Mouse (Mus musculus): ENCODE data around the gene Rab19.
"Not testable (repeated sequence)": the region's sequence is repeated elsewhere in the genome, so short reads cannot be mapped to it uniquely, and the experiment has no call there.

Gene Rab19

GRCm38 (mm10) chr6:39379224-39379623, 1.8 kb upstream of the Rab19 start:
- CTCF ChIA-PET = no interaction called here

GRCm38 (mm10) chr6:39379749-39380148, 1.2 kb upstream of the Rab19 start:
- CTCF ChIA-PET = no interaction called here

- CTCF ChIA-PET = no interaction called here
Measured at GRCm38 (mm10) chr6:39380276-39380675, 699 bp upstream of the Rab19 start.

GRCm38 (mm10) chr6:39389988-39390387, 9.0 kb downstream of the Rab19 start:
- CTCF ChIA-PET = no interaction called here

GRCm38 (mm10) chr6:39395471-39395870, 14.5 kb downstream of the Rab19 start:
- CTCF ChIA-PET = no interaction called here

GRCm38 (mm10) chr6:39395916-39396315, 14.9 kb downstream of the Rab19 start:
- CTCF ChIA-PET = interaction anchor here (0.7 kb wide), 1 partner anchor 122 kb away, joined by 6 read pairs; no protein-coding TSS in a partner anchor

GRCm38 (mm10) chr6:39397046-39397445, 16.1 kb downstream of the Rab19 start:
- CTCF ChIA-PET = no interaction called here

- CTCF ChIA-PET = no interaction called here
Measured at GRCm38 (mm10) chr6:39398342-39398741, 17.4 kb downstream of the Rab19 start.

GRCm38 (mm10) chr6:39400343-39400742, 19.4 kb downstream of the Rab19 start:
- CTCF ChIA-PET = no interaction called here

- CTCF ChIA-PET = interaction anchor here (0.9 kb wide), 1 partner anchor 11 kb away, joined by 3 read pairs; no protein-coding TSS in a partner anchor
Measured at GRCm38 (mm10) chr6:39403136-39403535, 22.2 kb downstream of the Rab19 start.

- CTCF ChIA-PET = no interaction called here
Measured at GRCm38 (mm10) chr6:39406480-39406879, 25.5 kb downstream of the Rab19 start.

- CTCF ChIA-PET = interaction anchor here (1.3 kb wide), 1 partner anchor 11 kb away, joined by 3 read pairs; no protein-coding TSS in a partner anchor
Measured at GRCm38 (mm10) chr6:39414106-39414505, 33.1 kb downstream of the Rab19 start.

GRCm38 (mm10) chr6:39415762-39416161, 34.8 kb downstream of the Rab19 start:
- CTCF ChIA-PET = interaction anchor here (0.6 kb wide), 1 partner anchor 63 kb away, joined by 12 read pairs; no protein-coding TSS in a partner anchor

GRCm38 (mm10) chr6:39416654-39417053, 35.7 kb downstream of the Rab19 start:
- CTCF ChIA-PET = not testable (repeated sequence)

- CTCF ChIA-PET = no interaction called here
Measured at GRCm38 (mm10) chr6:39419386-39419850, 38.4 kb downstream of the Rab19 start.

- CTCF ChIA-PET = no interaction called here
Measured at GRCm38 (mm10) chr6:39419851-39420721, 39.1 kb downstream of the Rab19 start, which contains the start of gene Mkrn1. Gene Mkrn1 (minus strand): TSS chr6:39420462.

- CTCF ChIA-PET = no interaction called here
Measured at GRCm38 (mm10) chr6:39420867-39421266, 39.9 kb downstream of the Rab19 start.

GRCm38 (mm10) chr6:39423130-39423551, 42.2 kb downstream of the Rab19 start:
- CTCF ChIA-PET = no interaction called here

GRCm38 (mm10) chr6:39423686-39424085, 42.7 kb downstream of the Rab19 start:
- CTCF ChIA-PET = no interaction called here

GRCm38 (mm10) chr6:39425181-39425580, 44.2 kb downstream of the Rab19 start:
- CTCF ChIA-PET = no interaction called here

- CTCF ChIA-PET = interaction anchor here (0.7 kb wide), 1 partner anchor 29 kb away, joined by 6 read pairs; no protein-coding TSS in a partner anchor
Measured at GRCm38 (mm10) chr6:39426725-39427124, 45.8 kb downstream of the Rab19 start.

GRCm38 (mm10) chr6:39427276-39428003, 46.5 kb downstream of the Rab19 start:
- CTCF ChIA-PET = no interaction called here

Data from spleen, embryonic (tissue).